Mouse (Mus musculus): ENCODE measurements around the gene Coq7.

DNA sequence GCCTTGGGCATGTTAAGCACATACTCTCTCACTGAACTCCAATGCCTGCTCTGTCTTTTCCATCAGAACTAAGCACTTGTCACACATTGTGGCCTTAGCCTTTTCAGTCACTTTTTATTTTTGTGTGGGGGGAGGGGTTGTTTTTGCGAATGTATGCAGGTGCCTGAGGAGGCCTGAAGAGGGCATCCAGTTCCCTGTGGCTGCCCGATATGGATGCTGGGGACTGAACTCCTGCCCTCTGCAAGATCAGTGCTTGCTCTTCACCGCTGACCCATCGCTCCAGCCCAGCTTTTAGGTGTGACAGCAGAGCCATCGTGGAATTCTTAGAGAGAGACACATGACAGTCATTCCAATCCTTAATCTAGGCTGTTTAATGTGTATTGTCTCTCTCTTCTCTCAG, 38.2 kb upstream of the Coq7 start:
- TF ChIP-seq POLR2A (IDR thresholded peaks at IDR 0.05; ENCODE audit: borderline replicate concordance, low read depth, low read length): no peak
- no peak for TF ChIP-seq CTCF (IDR thresholded peaks at IDR 0.05; ENCODE audit: low read depth, low read length)

Measured in bone marrow macrophage, adult 2 months (primary cell).